Mouse (Mus musculus) liver, embryonic 11.5 days (tissue): ENCODE results near the gene Fermt3. TPM values are rescaled to one million over a fixed set of nuclear protein-coding genes. Genes with fewer than 3 reads are reported as not detected.

ENCODE experiments used
- ATAC-seq: fragments of 200-750 bp; cut with Nextera tagmentation; replicated peaks from 2 replicates; pipeline ENCODE4 v1.8.0; 2017; ENCODE audit warnings: moderate number of reproducible peaks, mild to moderate bottlenecking, moderate TSS enrichment, moderate library complexity; ENCODE audit not compliant: low FRiP score
- DNase-seq: peaks from one replicate; pipeline ENCODE4 v3.0.0-alpha.2; 2017; ENCODE audit warnings: low spot score
- H3K27ac ChIP-seq: fragments of 300-500 bp; sonication (generic); 2 replicates; pipeline ENCODE4 v1.5.1; 2014; ENCODE audit warnings: mild to moderate bottlenecking, low read depth, low read length, control low read depth
- H3K27me3 ChIP-seq: fragments of 300-500 bp; sonication (generic); replicated peaks from 2 replicates; pipeline ENCODE4 v1.6.1; 2014; ENCODE audit warnings: low read length, mixed read lengths; ENCODE audit not compliant: control insufficient read depth, insufficient read depth
- H3K36me3 ChIP-seq: fragments of 300-500 bp; sonication (generic); 2 replicates; pipeline ENCODE4 v1.6.1; 2014; ENCODE audit warnings: mild to moderate bottlenecking, low read length, moderate library complexity, mixed read lengths; ENCODE audit not compliant: control insufficient read depth, insufficient read depth
- H3K4me1 ChIP-seq: fragments of 300-500 bp; sonication (generic); replicated peaks from 2 replicates; pipeline ENCODE4 v1.6.1; 2014; ENCODE audit warnings: low read length, mixed read lengths; ENCODE audit not compliant: control insufficient read depth, insufficient read depth
- H3K4me2 ChIP-seq: fragments of 300-500 bp; sonication (generic); 2 replicates; pipeline ENCODE4 v1.6.1; 2014; ENCODE audit warnings: mild to moderate bottlenecking, control low read depth, moderate library complexity
- H3K4me3 ChIP-seq: fragments of 300-500 bp; sonication (generic); 2 replicates; pipeline ENCODE4 v1.5.1; 2014; ENCODE audit warnings: low read depth, low read length, control low read depth
- H3K9ac ChIP-seq: fragments of 300-500 bp; sonication (generic); 2 replicates; pipeline ENCODE4 v1.6.1; 2014; ENCODE audit warnings: low read depth, low read length, control low read depth
- H3K9me3 ChIP-seq: fragments of 300-500 bp; sonication (generic); 2 replicates; pipeline ENCODE4 v1.6.1; 2016; ENCODE audit warnings: low read length, inconsistent platforms, mixed read lengths; ENCODE audit not compliant: control insufficient read depth
- WGBS: fragments of 180-500 bp; shearing (Covaris S2); extraction: QIAGEN DNeasy Blood & Tissue Kit; methylation state at CpG from one replicate; pipeline ENCODE4 v1.1.7; 2014; 5-methylcytosine and 5-hydroxymethylcytosine counted together
- polyA plus RNA-seq: library from polyadenylated mRNA; unstranded; fragments of >200 nt; fragmentation: Nextera tagmentation; extraction: Ambion mirVana; gene quantifications from 2 replicates; pipeline ENCODE4 v1.2.1, GENCODE M21; 2014

The Fermt3 gene
- polyA plus RNA-seq, 1 experiment from 2014 or later: 155 TPM

DNA sequence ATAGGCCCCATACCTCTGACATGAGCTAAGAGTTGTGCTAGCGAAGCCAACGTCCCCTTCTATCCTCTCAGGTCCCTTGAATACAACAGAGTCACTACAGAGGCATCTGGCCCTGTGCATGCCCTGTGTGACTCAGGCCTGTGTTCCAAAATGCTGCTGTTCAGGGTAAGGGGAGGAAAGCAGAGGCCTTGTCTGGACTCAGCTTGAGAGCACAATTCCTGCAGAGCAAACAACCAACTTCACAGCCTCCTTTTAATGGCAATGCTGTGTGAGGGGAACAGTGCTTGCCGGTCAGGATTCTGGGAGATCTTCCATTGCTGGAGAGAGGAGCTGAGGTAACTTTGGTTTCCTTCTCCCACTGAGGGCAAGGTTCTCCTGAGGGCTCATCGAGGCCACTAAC is 25.0 kb upstream of the Fermt3 start:
- Histone ChIP-seq H3K27ac (no peak overlapping the region), H3K36me3 (no peaks in the 10 kb centered on the region), H3K4me2 (no peak overlapping the region), H3K9me3 (no peaks in the 10 kb centered on the region), H3K4me3 (no peak overlapping the region), H3K9ac (no peak overlapping the region), H3K27me3 (no peaks in the 10 kb centered on the region), H3K4me1 (peaks cover 5% of the 10 kb centered on the region)
- DNase-seq (no peak), ATAC-seq (no peak)
- WGBS: 72% methylated on average over 4 of the region's 4 CpGs

DNA sequence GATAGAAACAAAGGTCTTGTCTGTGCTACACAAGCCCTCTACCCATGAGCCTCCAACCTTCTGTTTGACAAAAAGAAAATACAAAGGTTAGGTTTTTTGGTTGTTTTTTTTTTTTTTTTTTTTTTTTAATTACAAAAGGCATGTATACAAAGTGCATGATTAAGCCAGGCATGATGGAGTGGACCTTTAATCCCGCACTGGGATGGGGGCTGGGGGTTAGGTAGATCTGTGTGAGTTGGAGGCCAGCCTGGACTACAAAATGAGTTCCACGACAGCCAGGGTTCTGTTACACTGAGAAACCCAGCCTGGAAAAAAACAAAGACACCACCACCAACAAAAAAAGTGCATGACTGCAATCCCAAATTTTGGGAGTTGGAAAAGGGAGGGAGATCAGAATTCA is 21.9 kb upstream of the Fermt3 start:
- no peaks in the 10 kb centered on the region for H3K27me3 ChIP-seq
- peak overlapping the region; percentile 88; the same call in 1 of the 2 replicates for H3K9ac ChIP-seq
- H3K4me2 ChIP-seq: peak overlapping the region; percentile 98
- H3K36me3 ChIP-seq: peaks cover 2% of the 10 kb centered on the region; the same call in 1 of the 2 replicates
- ATAC-seq (no peak), DNase-seq (no peak)
- H3K4me3 ChIP-seq: peak overlapping the region; percentile 64
- H3K4me1 ChIP-seq: peaks cover 22% of the 10 kb centered on the region
- 92% methylated on average over 2 of the region's 2 CpGs for WGBS
- H3K9me3 ChIP-seq: no peaks in the 10 kb centered on the region
- H3K27ac ChIP-seq: peak overlapping the region; percentile 92

DNA sequence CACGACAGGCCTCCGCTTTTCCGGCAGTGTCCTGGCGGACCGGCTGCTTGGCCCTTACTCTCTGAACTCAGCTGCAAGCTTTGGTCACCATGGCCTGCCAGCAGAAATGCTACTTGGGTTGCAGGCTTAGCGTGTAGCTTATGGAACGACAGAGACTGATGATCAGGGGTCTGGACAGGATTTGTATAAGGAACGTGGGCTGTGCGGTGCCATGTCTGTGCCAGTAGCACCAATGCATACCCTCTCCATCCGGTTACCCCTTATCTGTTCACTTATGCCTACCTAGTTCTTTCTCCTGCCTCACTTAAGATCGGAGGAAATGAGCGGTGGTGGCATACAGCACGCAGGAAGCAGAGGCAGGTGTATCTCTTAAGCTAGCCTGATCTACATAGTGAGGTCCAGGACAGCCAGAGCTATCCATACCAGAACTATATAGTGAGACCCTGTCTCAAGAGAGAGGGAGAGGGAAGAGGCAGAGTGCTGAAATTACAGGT is 21.4 kb upstream of the Fermt3 start:
- H3K36me3 ChIP-seq: peaks cover 2% of the 10 kb centered on the region; the same call in 1 of the 2 replicates
- 17% methylated on average over 13 of the region's 13 CpGs for WGBS
- peak overlapping the region; percentile 92 for H3K27ac ChIP-seq

DNA sequence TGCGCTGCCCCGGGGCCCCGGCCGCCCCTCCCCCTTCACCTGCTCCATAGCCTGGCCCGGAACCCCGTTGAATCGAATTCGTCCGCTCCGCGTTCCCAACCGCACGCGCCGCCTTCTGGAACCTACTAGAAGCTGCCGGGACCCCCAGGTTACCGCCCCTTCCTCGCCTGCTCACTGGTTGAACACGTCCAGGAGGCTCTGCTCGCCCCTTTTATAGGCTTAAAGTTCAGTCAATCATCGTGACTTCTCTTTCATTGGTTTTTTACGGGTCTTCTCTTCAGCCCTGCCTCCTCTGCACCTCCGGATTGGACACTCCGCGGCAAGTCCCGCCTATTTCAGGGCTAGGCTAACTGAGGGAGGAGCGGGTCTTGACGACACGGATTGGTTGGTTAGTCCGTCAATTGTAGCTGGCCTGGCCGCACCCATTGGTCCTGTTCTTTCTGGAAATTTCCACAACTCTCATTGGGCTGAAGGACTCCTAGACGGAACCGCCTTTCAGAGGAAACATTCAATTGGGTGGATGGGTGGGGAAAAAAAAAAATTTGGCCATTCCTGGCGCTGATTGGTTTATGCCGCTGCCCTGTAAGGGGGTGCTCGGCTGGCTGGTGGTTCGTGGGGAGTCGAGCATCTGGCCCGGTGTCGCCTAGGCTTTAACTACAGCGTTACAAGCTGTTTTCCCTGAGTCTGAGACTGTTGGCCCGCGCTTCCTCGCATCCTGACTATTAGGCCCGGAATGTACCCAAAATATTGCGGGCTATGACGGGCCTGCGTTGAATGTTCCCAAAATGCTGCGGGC is 20.8 kb upstream of the Fermt3 start, which contains the start of gene Stip1:
Gene Stip1 (minus strand): TSS at position 127 of the 796 bp plus-strand sequence.
- DNase-seq (peak; percentile 94), ATAC-seq (peak; percentile 99)
- H3K4me3 ChIP-seq: peak within 1 kb of the TSS; percentile 74
- no peaks in the 10 kb centered on the region for H3K9me3 ChIP-seq
- H3K4me2 ChIP-seq: peak within 1 kb of the TSS; percentile 98
- under 1% methylated on average over 49 of the region's 49 CpGs for whole genome bisulfite sequencing
- no peaks in the 10 kb centered on the region for H3K27me3 ChIP-seq
- peaks cover 22% of the 10 kb centered on the region for H3K4me1 ChIP-seq
- H3K9ac ChIP-seq: peak within 1 kb of the TSS; percentile 98
- peak within 1 kb of the TSS; percentile 92 for H3K27ac ChIP-seq
- peaks cover 8% of the 10 kb centered on the region for H3K36me3 ChIP-seq

More for the DNA sequence above, 21.4 kb upstream of the Fermt3 start:
- peak overlapping the region; percentile 88 for H3K9ac ChIP-seq
- DNase-seq: no peak
- H3K4me2 ChIP-seq: peak overlapping the region; percentile 98
- no peaks in the 10 kb centered on the region for H3K9me3 ChIP-seq
- no peaks in the 10 kb centered on the region for H3K27me3 ChIP-seq
- peak; percentile 1; the same call in 1 of the 2 replicates for ATAC-seq
- peaks cover 22% of the 10 kb centered on the region for H3K4me1 ChIP-seq
- peak overlapping the region; percentile 64 for H3K4me3 ChIP-seq

DNA sequence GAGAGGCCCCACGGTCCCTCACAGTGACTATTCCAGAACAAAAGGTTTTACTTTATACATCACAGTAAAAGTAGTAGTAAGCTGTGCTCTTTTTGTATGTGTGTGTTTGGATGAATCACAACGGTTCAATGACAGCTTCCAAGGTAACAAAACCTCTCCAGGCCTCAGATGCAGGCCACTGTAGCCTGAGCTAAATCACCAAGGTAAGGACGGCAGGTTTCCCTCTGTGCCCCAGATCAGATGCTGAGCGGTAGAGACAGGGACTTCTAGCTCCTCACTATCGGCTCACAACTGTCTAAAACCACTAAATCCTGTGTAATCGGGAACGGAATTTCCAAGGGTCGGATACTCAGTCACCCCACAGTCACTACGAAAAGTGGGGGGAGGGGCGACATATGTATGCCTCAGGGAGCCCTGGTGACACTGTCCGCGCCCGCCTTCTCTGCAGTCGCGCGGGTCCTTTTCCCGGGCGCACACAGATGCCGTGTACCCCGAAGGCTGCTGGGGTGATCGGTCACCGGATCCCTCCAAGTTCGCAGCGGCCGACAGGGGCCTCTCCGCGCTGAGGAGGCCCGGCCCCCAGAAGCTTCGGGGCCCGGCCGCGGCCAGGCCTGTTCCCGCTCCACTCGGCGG is 19.9 kb upstream of the Fermt3 start:
- 2% methylated on average over 33 of the region's 35 CpGs for WGBS

DNA sequence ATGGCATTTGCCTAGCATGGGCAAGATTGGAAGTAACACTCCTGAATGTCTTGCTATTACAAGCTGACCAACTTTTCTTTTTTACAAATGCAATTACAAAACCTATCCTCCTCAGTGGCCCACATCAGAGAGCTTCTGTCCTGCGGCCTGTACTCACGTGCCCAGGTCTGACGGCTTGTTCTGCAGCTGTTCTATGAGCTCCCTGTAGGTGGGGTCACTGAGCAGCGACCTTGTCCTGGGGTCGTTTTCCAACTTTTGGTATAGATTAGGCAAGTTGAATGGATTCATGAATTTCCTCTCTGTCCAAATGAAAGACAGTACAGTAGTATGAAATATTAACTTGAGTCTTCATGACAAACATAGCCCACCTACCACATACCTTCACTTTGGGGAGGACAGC is 14.7 kb upstream of the Fermt3 start:
- no peak for ATAC-seq
- Histone ChIP-seq H3K9ac (no peak overlapping the region), H3K4me2 (no peak overlapping the region), H3K27me3 (no peaks in the 10 kb centered on the region), H3K9me3 (no peaks in the 10 kb centered on the region), H3K27ac (no peak overlapping the region), H3K36me3 (peaks cover 53% of the 10 kb centered on the region), H3K4me1 (peaks cover 17% of the 10 kb centered on the region), H3K4me3 (no peak overlapping the region)
- no peak for DNase-seq
- 91% methylated on average over 5 of the region's 5 CpGs for WGBS

More for the DNA sequence above, 19.9 kb upstream of the Fermt3 start:
- Histone ChIP-seq H3K36me3 (peaks cover 11% of the 10 kb centered on the region), H3K9me3 (no peaks in the 10 kb centered on the region), H3K4me1 (peaks cover 22% of the 10 kb centered on the region), H3K4me3 (peak overlapping the region; percentile 74), H3K4me2 (peak overlapping the region; percentile 87), H3K27ac (peak overlapping the region; percentile 90), H3K9ac (peak overlapping the region; percentile 98), H3K27me3 (no peaks in the 10 kb centered on the region)
- peak; percentile 6 for ATAC-seq
- DNase-seq: peak; percentile 72

DNA sequence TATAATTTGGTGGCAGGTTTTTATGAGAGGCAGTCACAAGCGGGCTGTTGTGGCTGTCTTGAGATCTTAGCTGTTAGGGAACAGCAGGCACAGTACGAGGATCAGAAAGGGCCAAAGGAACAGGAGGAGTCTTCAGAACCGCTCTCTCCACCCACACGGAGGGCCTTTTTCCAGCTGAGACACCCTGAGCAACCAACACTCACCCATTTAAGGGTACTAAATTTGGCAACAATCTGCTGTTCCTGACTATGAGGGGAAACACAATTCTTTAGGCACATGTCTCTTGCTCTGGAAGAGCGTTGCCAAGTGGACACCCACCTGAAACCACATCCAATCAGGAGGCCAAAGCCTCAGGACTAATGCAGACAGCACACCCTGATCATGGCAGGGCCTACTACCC is 10.3 kb upstream of the Fermt3 start:
- Histone ChIP-seq H3K9me3 (no peaks in the 10 kb centered on the region), H3K4me2 (no peak overlapping the region), H3K36me3 (peaks cover 72% of the 10 kb centered on the region), H3K4me3 (no peak overlapping the region), H3K27ac (no peak overlapping the region), H3K4me1 (no peaks in the 10 kb centered on the region), H3K27me3 (no peaks in the 10 kb centered on the region), H3K9ac (no peak overlapping the region)
- DNase-seq (no peak), ATAC-seq (no peak)
- WGBS: 95% methylated on average over 5 of the region's 5 CpGs

DNA sequence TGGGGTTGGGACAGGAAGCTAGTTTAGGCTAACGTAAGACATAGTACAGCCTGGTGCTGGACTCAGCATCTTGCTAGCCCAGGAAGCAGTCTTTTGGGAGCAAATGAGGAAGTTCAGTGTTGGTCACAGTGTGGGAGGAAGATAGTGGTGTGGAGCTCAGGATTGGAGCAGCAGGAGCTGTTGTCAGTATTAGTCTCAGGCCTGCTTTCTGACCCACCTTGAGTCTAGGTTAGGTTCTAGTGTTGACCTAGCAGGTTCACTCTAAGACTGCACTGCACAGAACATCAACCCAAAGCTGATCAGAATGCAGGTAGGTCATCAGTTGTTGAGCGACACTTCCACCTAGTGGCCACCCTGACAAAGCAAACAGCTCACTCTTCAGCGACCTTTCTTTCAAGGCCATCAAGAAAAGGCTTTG is 964 bp upstream of the Fermt3 start:
- Histone ChIP-seq H3K27me3 (no peaks in the 10 kb centered on the region), H3K9ac (peak overlapping the region; percentile 81; the same call in 1 of the 2 replicates), H3K4me3 (no peak overlapping the region; the same call in 1 of the 2 replicates), H3K9me3 (no peaks in the 10 kb centered on the region), H3K4me2 (peak overlapping the region; percentile 75), H3K4me1 (peaks cover 20% of the 10 kb centered on the region), H3K36me3 (peaks cover 44% of the 10 kb centered on the region), H3K27ac (peak overlapping the region; percentile 88)
- WGBS: 31% methylated on average over 3 of the region's 3 CpGs
- no peak for DNase-seq
- peak; percentile 19; the same call in 1 of the 2 replicates for ATAC-seq
